Mouse (Mus musculus) forebrain, embryonic 16.5 days (tissue): ENCODE measurements at regions not wholly inside any gene's neighbourhood (a gene's known extent, or its start where the extent isn't known, plus 50 kb on each side); places are given as distances from the start of the nearest gene placed in this dataset.

Experiments used
- ATAC-seq: fragments of 200-750 bp; cut with Nextera tagmentation; 2 replicates; pipeline ENCODE4 v1.8.0; 2017; ENCODE audit warnings: mild to moderate bottlenecking, moderate library complexity
- H3K27ac ChIP-seq: fragments of 300-500 bp; sonication (generic); 2 replicates; pipeline ENCODE4 v1.5.1; 2014; ENCODE audit warnings: low read length, control low read depth
- H3K27me3 ChIP-seq: fragments of 300-500 bp; sonication (generic); replicated peaks from 2 replicates; pipeline ENCODE4 v1.6.1; 2014; ENCODE audit warnings: low read length; ENCODE audit not compliant: control insufficient read depth, insufficient read depth
- H3K36me3 ChIP-seq: fragments of 300-500 bp; sonication (generic); 2 replicates; pipeline ENCODE4 v1.6.1; 2014; ENCODE audit not compliant: control insufficient read depth, insufficient read depth
- H3K4me1 ChIP-seq: fragments of 300-500 bp; sonication (generic); replicated peaks from 2 replicates; pipeline ENCODE4 v1.6.1; 2014; ENCODE audit warnings: low read length; ENCODE audit not compliant: control insufficient read depth, insufficient read depth
- H3K4me2 ChIP-seq: fragments of 300-500 bp; sonication (generic); 2 replicates; pipeline ENCODE4 v1.6.1; 2014; ENCODE audit warnings: mild to moderate bottlenecking, low read length, control low read depth
- H3K4me3 ChIP-seq: fragments of 300-500 bp; sonication (generic); replicated peaks from 2 replicates; pipeline ENCODE4 v1.5.1; 2014; ENCODE audit warnings: mild to moderate bottlenecking, low read length, control low read depth
- H3K9ac ChIP-seq: fragments of 300-500 bp; sonication (generic); replicated peaks from 2 replicates; pipeline ENCODE4 v1.6.1; 2014; ENCODE audit warnings: low read depth, low read length, control low read depth
- H3K9me3 ChIP-seq: fragments of 300-500 bp; sonication (generic); 2 replicates; pipeline ENCODE4 v1.6.1; 2016; ENCODE audit warnings: low read length; ENCODE audit not compliant: control insufficient read depth
- WGBS: fragments of 180-500 bp; shearing (Covaris S2); extraction: QIAGEN DNeasy Blood & Tissue Kit; methylation state at CpG from one replicate; pipeline ENCODE4 v1.1.7; 2014; 5-methylcytosine and 5-hydroxymethylcytosine counted together

DNA sequence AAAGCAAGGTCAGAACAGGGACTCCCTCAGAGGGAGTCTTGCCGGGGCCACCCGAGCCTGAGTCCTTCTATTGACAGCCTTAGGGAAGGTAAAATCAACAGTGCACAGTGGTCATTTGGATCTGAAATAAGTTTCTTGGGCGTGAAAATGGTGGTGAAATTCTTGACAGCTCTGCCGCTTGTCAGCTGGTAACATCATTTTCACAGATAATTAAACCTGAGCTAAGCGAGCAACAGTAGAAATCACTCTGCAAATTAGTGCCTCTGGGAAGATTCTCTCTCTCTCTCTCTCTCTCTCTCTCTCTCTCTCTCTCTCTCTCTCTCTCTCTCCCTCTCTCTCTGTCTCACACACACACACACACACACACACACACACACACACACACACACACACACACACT, 123.4 kb upstream of the Tspan2 start:
- H3K9ac ChIP-seq = no peak overlapping the region
- ATAC-seq = peak; percentile 34; the same call in 1 of the 2 replicates
- no peaks in the 10 kb centered on the region for H3K36me3 ChIP-seq
- H3K4me3 ChIP-seq = no peak overlapping the region
- H3K4me2 ChIP-seq = no peak overlapping the region
- H3K4me1 ChIP-seq = peaks cover 9% of the 10 kb centered on the region
- 6% methylated on average over 5 of the region's 5 CpGs for WGBS
- H3K27ac ChIP-seq = no peak overlapping the region
- H3K9me3 ChIP-seq = no peaks in the 10 kb centered on the region
- H3K27me3 ChIP-seq = no peaks in the 10 kb centered on the region

- H3K9ac ChIP-seq = no peak overlapping the region
- peak; percentile 72 for ATAC-seq
- no peaks in the 10 kb centered on the region for H3K36me3 ChIP-seq
- no peak overlapping the region for H3K4me3 ChIP-seq
- H3K4me2 ChIP-seq = peak overlapping the region; percentile 7
- peak overlapping the region; percentile 58 for H3K27ac ChIP-seq
- no peaks in the 10 kb centered on the region for H3K27me3 ChIP-seq
- peaks cover 9% of the 10 kb centered on the region for H3K4me1 ChIP-seq
- 15% methylated on average over 18 of the region's 18 CpGs for WGBS
- H3K9me3 ChIP-seq = no peaks in the 10 kb centered on the region
Measured at GRCm38 (mm10) chr3:102611398-102612366, 122.6 kb upstream of the Tspan2 start.

DNA sequence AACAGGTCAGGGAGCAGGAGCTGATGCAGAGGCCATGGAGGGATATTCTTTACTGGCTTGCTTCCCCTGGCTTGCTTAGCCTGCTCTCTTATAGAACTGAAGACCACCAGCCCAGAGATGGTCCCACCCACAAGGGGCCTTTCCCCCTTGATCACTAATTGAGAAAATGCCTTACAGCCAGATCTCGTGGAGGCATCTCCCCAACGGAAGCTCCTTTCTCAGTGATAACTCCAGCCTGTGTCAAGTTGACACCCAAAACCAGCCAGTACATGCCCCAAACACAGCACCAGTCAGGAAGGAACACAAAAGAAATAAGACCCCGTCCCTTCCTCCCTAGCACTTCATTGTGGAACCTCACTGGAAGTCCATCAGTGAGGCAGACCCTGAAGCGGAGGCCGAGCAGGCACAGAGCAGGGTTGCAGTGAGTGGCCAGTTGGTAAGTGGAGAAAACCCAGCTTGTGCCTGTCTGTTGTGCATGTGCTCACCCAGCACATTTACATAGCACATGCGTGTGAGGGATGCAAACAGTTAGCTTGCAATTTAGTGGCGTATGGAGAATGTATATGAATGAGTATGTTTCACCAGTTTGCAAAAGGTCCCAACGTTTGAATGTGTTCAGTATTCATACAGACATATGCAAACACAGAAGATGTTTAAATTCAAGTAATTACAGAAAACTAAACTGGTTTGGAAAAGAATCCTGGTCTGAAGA, 114.5 kb upstream of the Tspan2 start:
- ATAC-seq = peak; percentile 45; the same call in 1 of the 2 replicates
- 71% methylated on average over 8 of the region's 8 CpGs for WGBS
- no peak overlapping the region for H3K27ac ChIP-seq

GRCm38 (mm10) chr3:102636076-102636475, 98.3 kb upstream of the Tspan2 start:
- Histone ChIP-seq H3K36me3 (no peaks in the 10 kb centered on the region), H3K4me3 (no peak overlapping the region), H3K9ac (no peak overlapping the region), H3K27ac (no peak overlapping the region), H3K4me1 (no peaks in the 10 kb centered on the region), H3K27me3 (no peaks in the 10 kb centered on the region), H3K9me3 (no peaks in the 10 kb centered on the region), H3K4me2 (no peak overlapping the region)
- 81% methylated on average over 4 of the region's 4 CpGs for WGBS
- ATAC-seq = no peak

More for the DNA sequence above, 114.5 kb upstream of the Tspan2 start:
- H3K9ac ChIP-seq = no peak overlapping the region
- no peaks in the 10 kb centered on the region for H3K4me1 ChIP-seq
- no peak overlapping the region for H3K4me3 ChIP-seq
- no peak overlapping the region for H3K4me2 ChIP-seq
- H3K9me3 ChIP-seq = peaks cover 5% of the 10 kb centered on the region; the same call in 1 of the 2 replicates
- H3K27me3 ChIP-seq = no peaks in the 10 kb centered on the region
- H3K36me3 ChIP-seq = no peaks in the 10 kb centered on the region

GRCm38 (mm10) chr3:102636674-102637073, 97.7 kb upstream of the Tspan2 start:
- ATAC-seq = no peak
- Histone ChIP-seq H3K4me3 (no peak overlapping the region), H3K36me3 (no peaks in the 10 kb centered on the region), H3K27me3 (no peaks in the 10 kb centered on the region), H3K27ac (no peak overlapping the region), H3K9ac (no peak overlapping the region), H3K9me3 (no peaks in the 10 kb centered on the region), H3K4me1 (no peaks in the 10 kb centered on the region), H3K4me2 (no peak overlapping the region)
- 68% methylated on average over 4 of the region's 4 CpGs for WGBS

DNA sequence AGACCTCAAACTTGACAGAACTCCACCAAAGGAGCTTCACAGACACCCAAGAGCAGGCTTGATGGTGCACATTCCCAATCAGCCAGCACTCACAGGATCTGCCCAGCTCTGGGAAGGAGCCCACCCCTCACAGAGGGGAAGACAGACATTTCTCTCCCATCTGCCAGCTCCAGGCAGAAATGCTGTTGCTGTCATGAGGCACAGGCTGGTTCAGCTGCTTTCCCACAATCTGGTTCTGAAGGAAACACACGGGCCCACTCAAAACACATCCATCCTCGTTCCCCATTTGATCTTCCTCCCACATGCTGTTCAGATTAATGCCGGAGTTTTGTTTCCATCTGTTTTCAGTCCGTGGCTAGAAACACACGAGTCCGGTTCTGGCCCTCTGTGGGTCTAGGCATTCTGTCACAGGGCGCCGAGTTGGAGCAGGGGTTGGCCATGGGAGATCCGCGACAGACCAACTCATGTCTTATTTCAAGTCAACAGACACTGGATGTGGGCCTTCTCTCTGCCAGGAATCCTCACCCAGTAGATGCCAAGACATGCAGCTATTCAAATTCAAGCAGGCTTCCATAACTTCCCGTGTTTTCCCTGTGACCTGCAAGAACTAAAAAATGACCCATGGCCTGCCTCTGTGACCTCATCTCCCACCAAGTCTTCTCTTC, 89.9 kb upstream of the Tspan2 start:
- peak; percentile 97 for ATAC-seq
- H3K36me3 ChIP-seq = no peaks in the 10 kb centered on the region
- H3K9ac ChIP-seq = no peak overlapping the region
- no peaks in the 10 kb centered on the region for H3K27me3 ChIP-seq
- no peaks in the 10 kb centered on the region for H3K9me3 ChIP-seq
- no peaks in the 10 kb centered on the region for H3K4me1 ChIP-seq
- no peak overlapping the region for H3K4me2 ChIP-seq
- H3K4me3 ChIP-seq = no peak overlapping the region
- 72% methylated on average over 11 of the region's 11 CpGs for WGBS
- H3K27ac ChIP-seq = peak overlapping the region; percentile 50; the same call in 1 of the 2 replicates

GRCm38 (mm10) chr3:102648450-102648849, 85.9 kb upstream of the Tspan2 start:
- Histone ChIP-seq H3K27me3 (no peaks in the 10 kb centered on the region), H3K4me3 (no peak overlapping the region), H3K4me2 (no peak overlapping the region), H3K4me1 (no peaks in the 10 kb centered on the region), H3K9me3 (no peaks in the 10 kb centered on the region), H3K9ac (no peak overlapping the region), H3K27ac (no peak overlapping the region), H3K36me3 (no peaks in the 10 kb centered on the region)
- 88% methylated on average over 4 of the region's 4 CpGs for WGBS
- no peak for ATAC-seq

DNA sequence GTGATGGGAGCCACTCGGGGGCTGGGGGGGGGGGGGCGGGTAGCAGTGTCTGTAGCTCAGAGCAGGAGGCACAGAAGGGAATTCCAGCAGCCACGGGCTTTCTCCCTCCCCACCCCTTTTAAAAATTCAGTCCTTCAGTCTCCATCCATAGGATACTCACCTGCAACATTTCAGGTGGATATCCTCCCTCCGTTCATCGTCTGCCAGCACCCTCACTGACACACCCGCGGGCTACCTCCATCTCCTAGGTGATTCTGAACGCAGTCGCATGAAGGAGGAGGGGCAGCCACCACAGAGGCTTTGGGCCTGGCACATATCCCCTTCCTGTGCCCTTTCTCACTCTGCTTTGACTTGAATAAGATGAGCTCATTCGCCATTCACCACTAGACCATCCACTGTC, 79.4 kb upstream of the Tspan2 start:
- Histone ChIP-seq H3K27ac (no peak overlapping the region), H3K9ac (no peak overlapping the region), H3K36me3 (no peaks in the 10 kb centered on the region), H3K9me3 (no peaks in the 10 kb centered on the region), H3K27me3 (no peaks in the 10 kb centered on the region), H3K4me3 (no peak overlapping the region), H3K4me1 (no peaks in the 10 kb centered on the region), H3K4me2 (no peak overlapping the region)
- ATAC-seq = no peak
- 87% methylated on average over 10 of the region's 10 CpGs for WGBS

DNA sequence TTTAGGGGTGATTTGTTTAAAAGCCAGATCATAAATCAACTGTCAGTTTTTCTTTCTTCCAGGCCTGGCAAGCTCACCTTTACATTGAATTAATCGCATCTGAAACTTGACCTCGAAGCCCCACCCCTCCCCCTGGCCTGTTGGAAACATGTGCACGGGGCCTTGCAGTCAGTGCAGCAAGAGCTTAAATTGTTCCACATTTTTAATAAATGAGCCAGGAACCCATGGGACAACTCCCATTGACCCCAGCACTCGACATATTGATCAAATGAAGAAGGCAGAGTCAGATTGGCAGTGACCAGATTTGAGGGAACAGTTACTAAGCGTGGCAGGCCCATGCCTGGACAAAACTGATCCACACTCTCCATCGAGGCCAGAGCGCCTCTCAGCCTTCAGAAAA, 77.2 kb upstream of the Tspan2 start:
- Histone ChIP-seq H3K9me3 (no peaks in the 10 kb centered on the region), H3K36me3 (no peaks in the 10 kb centered on the region), H3K9ac (no peak overlapping the region), H3K4me1 (no peaks in the 10 kb centered on the region), H3K4me3 (no peak overlapping the region), H3K27me3 (no peaks in the 10 kb centered on the region), H3K27ac (no peak overlapping the region), H3K4me2 (no peak overlapping the region)
- no peak for ATAC-seq
- 82% methylated on average over 7 of the region's 7 CpGs for WGBS
